Mouse (Mus musculus) CH12.LX (cell line): Measurements from ENCODE around the gene Atad5. TPM values are rescaled to one million over a fixed set of nuclear protein-coding genes. Genes with fewer than 3 reads are reported as not detected.

Experiments used
- DNase-seq: peaks from one replicate; pipeline ENCODE4 v3.0.0-alpha.2; 2013; ENCODE audit errors: extremely low read depth
- H3K27ac ChIP-seq: 2 replicates; pipeline ENCODE4 v1.5.1; 2012; ENCODE audit warnings: low read depth, mild to moderate bottlenecking, control low read depth, moderate library complexity; ENCODE audit not compliant: insufficient read depth
- H3K27me3 ChIP-seq: replicated peaks from 2 replicates; pipeline ENCODE3; 2012; ENCODE audit warnings: inconsistent platforms
- H3K36me3 ChIP-seq, 2 experiments: replicated peaks in 1 of 2; 2 replicates each; pipeline versions ENCODE3 to v1.6.1; 2012; ENCODE audit warnings: inconsistent platforms in 1 of 2, low read length in 1 of 2, mild to moderate bottlenecking in 1 of 2, mixed read lengths in 1 of 2, moderate library complexity in 1 of 2; ENCODE audit not compliant: control insufficient read depth in 1 of 2, insufficient read depth in 1 of 2
- H3K4me1 ChIP-seq, 2 experiments: 2 replicates each; pipeline ENCODE4 v1.6.1; 2012; ENCODE audit warnings: inconsistent platforms in 1 of 2, moderate library complexity in 1 of 2; ENCODE audit not compliant: insufficient read depth in 2 of 2, control insufficient read depth in 1 of 2
- H3K4me2 ChIP-seq: 2 replicates; pipeline ENCODE4 v1.6.1; 2012; ENCODE audit warnings: low read depth, mild to moderate bottlenecking, control low read depth; ENCODE audit not compliant: poor library complexity, insufficient read depth, severe bottlenecking
- H3K4me3 ChIP-seq, 3 experiments: fragments of 150-350 bp in 1 of 3; sonication (generic) in 1 of 3; replicated peaks in 1 of 3; 2 replicates each; pipeline versions ENCODE3 to v1.5.1; 2011 to 2012; ENCODE audit warnings: low read depth in 2 of 3, low read length in 2 of 3, mild to moderate bottlenecking in 2 of 3, moderate library complexity in 2 of 3, control low read depth in 1 of 3, improper control_type of control experiment in 1 of 3, inconsistent platforms in 1 of 3, mixed read lengths in 1 of 3; ENCODE audit not compliant: poor library complexity in 1 of 3
- H3K79me2 ChIP-seq: replicated peaks from 2 replicates; pipeline ENCODE4 v1.6.1; 2012; ENCODE audit warnings: mild to moderate bottlenecking, moderate library complexity; ENCODE audit not compliant: control insufficient read depth, poor library complexity, insufficient read depth, severe bottlenecking; ENCODE audit errors: extremely low read depth
- H3K9ac ChIP-seq: 2 replicates; pipeline ENCODE4 v1.6.1; 2012; ENCODE audit warnings: low read depth, mild to moderate bottlenecking, control low read depth, moderate library complexity; ENCODE audit not compliant: insufficient read depth
- H3K9me3 ChIP-seq: replicated peaks from 2 replicates; pipeline ENCODE3; 2012; ENCODE audit warnings: low read length, inconsistent platforms, mixed read lengths
- BHLHE40 ChIP-seq: IDR thresholded peaks from 2 replicates; pipeline ENCODE4 v1.6.1; 2011; ENCODE audit warnings: mild to moderate bottlenecking, low read depth, low read length, improper control_type of control experiment
- CHD1 ChIP-seq: IDR thresholded peaks from 2 replicates; pipeline ENCODE4 v1.6.1; 2012; ENCODE audit warnings: low read depth, low read length, improper control_type of control experiment, inconsistent platforms
- CTCF ChIP-seq, 2 experiments: IDR thresholded peaks in 1 of 2; conservative IDR thresholded peaks in 1 of 2; 2 replicates each; pipeline ENCODE4 v1.5.1; 2011 to 2012; ENCODE audit warnings: low read depth in 2 of 2, low read length in 2 of 2, improper control_type of control experiment in 1 of 2, inconsistent platforms in 1 of 2, mild to moderate bottlenecking in 1 of 2, moderate library complexity in 1 of 2
- E2F4 ChIP-seq: IDR thresholded peaks from 2 replicates; pipeline ENCODE4 v1.6.1; 2011; ENCODE audit warnings: low read depth, low read length, improper control_type of control experiment; ENCODE audit not compliant: insufficient replicate concordance
- EP300 ChIP-seq: IDR thresholded peaks from 2 replicates; pipeline ENCODE4 v1.6.1; 2011; ENCODE audit warnings: low read length, improper control_type of control experiment
- ETS1 ChIP-seq: conservative IDR thresholded peaks from 2 replicates; pipeline ENCODE4 v1.6.1; 2012; ENCODE audit warnings: low read depth, mild to moderate bottlenecking, inconsistent platforms, low read length, improper control_type of control experiment, moderate library complexity
- GABPA ChIP-seq: IDR thresholded peaks from 2 replicates; pipeline ENCODE4 v1.6.1; 2012; ENCODE audit warnings: low read depth, low read length, improper control_type of control experiment, inconsistent platforms; ENCODE audit not compliant: insufficient replicate concordance
- HCFC1 ChIP-seq: IDR thresholded peaks from 2 replicates; pipeline ENCODE4 v1.6.1; 2012; ENCODE audit warnings: low read depth, mild to moderate bottlenecking, inconsistent platforms, low read length, improper control_type of control experiment
- JUN ChIP-seq: IDR thresholded peaks from 2 replicates; pipeline ENCODE4 v1.6.1; 2011; ENCODE audit warnings: low read depth, mild to moderate bottlenecking, low read length, improper control_type of control experiment, moderate library complexity; ENCODE audit not compliant: insufficient read depth
- KAT2A ChIP-seq: IDR thresholded peaks from 2 replicates; pipeline ENCODE4 v1.6.1; 2012; ENCODE audit warnings: low read length, improper control_type of control experiment, inconsistent platforms; ENCODE audit not compliant: insufficient replicate concordance
- MAFK ChIP-seq: IDR thresholded peaks from 2 replicates; pipeline ENCODE4 v1.6.1; 2011; ENCODE audit warnings: low read length, improper control_type of control experiment; ENCODE audit not compliant: insufficient replicate concordance
- MAX ChIP-seq: IDR thresholded peaks from 2 replicates; pipeline ENCODE4 v1.6.1; 2011; ENCODE audit warnings: low read length, improper control_type of control experiment
- MAZ ChIP-seq: IDR thresholded peaks from 2 replicates; pipeline ENCODE4 v1.6.1; 2012; ENCODE audit warnings: low read depth, mild to moderate bottlenecking, inconsistent platforms, low read length, improper control_type of control experiment, moderate library complexity
- MXI1 ChIP-seq: IDR thresholded peaks from 2 replicates; pipeline ENCODE4 v1.6.1; 2011; ENCODE audit warnings: mild to moderate bottlenecking, low read depth, low read length, improper control_type of control experiment
- NRF1 ChIP-seq: IDR thresholded peaks from 2 replicates; pipeline ENCODE4 v1.6.1; 2014; ENCODE audit warnings: low read depth, mild to moderate bottlenecking, inconsistent platforms, low read length, improper control_type of control experiment, moderate library complexity
- PAX5 ChIP-seq: IDR thresholded peaks from 2 replicates; pipeline ENCODE4 v1.6.1; 2012; ENCODE audit warnings: low read length, inconsistent platforms, mixed read lengths
- POLR2A ChIP-seq: IDR thresholded peaks from 2 replicates; pipeline ENCODE4 v1.6.1; 2011; ENCODE audit warnings: low read depth, mild to moderate bottlenecking, improper control_type of control experiment, low read length
- POLR2AphosphoS2 ChIP-seq: IDR thresholded peaks from 2 replicates; pipeline ENCODE4 v1.6.1; 2011; ENCODE audit warnings: low read depth, low read length, improper control_type of control experiment
- RCOR1 ChIP-seq: conservative IDR thresholded peaks from 2 replicates; pipeline ENCODE4 v1.6.1; 2012; ENCODE audit warnings: low read depth, mild to moderate bottlenecking, inconsistent platforms, low read length, improper control_type of control experiment
- SIN3A ChIP-seq: IDR thresholded peaks from 2 replicates; pipeline ENCODE4 v1.6.1; 2012; ENCODE audit warnings: low read length, improper control_type of control experiment, inconsistent platforms
- ZC3H11A ChIP-seq: IDR thresholded peaks from 2 replicates; pipeline ENCODE4 v1.6.1; 2012; ENCODE audit warnings: low read depth, mild to moderate bottlenecking, inconsistent platforms, low read length, improper control_type of control experiment
- ZKSCAN1 ChIP-seq: IDR thresholded peaks from 2 replicates; pipeline ENCODE4 v1.6.1; 2012; ENCODE audit warnings: low read depth, inconsistent platforms, low read length, improper control_type of control experiment, borderline replicate concordance
- ZMIZ1 ChIP-seq: IDR thresholded peaks from 2 replicates; pipeline ENCODE4 v1.6.1; 2012; ENCODE audit warnings: low read depth, mild to moderate bottlenecking, inconsistent platforms, low read length, improper control_type of control experiment
- ZNF384 ChIP-seq: IDR thresholded peaks from 2 replicates; pipeline ENCODE4 v1.6.1; 2012; ENCODE audit warnings: low read depth, low read length, improper control_type of control experiment, inconsistent platforms
- dilution Hi-C: fragments of 300-500 bp; cut with MboI; formaldehyde crosslinking; loops from 2 replicates; pipeline ENCODE4 v1.14.3; 2020; ENCODE audit warnings: low sequenced_read_pairs; ENCODE audit not compliant: extremely low pct_unique_long_range_greater_than_20kb, extremely low pct_ligation_motif_present
- in situ Hi-C: fragments of 300-500 bp; cut with MboI; formaldehyde crosslinking; loops from 3 replicates; pipeline ENCODE4 v1.14.3; 2019; ENCODE audit warnings: low sequenced_read_pairs, low pct_ligation_motif_present, low pct_unique_long_range_greater_than_20kb, mixed read lengths
- polyA plus RNA-seq: library from polyadenylated mRNA; unstranded; fragments of >175 nt; gene quantifications from 2 replicates; pipeline ENCODE4 v1.2.1, GENCODE M21; 2012; ENCODE audit warnings: low read depth; ENCODE audit not compliant: insufficient read length
- total RNA-seq, 2 experiments: library from RNA; depleted of rRNA; stranded (reverse); fragments of 300-350 nt in 1 of 2; fragments of >200 nt in 1 of 2; gene quantifications; 2 replicates each; pipeline ENCODE4 v1.2.3; 2012 to 2014

Atad5 gene
- total and polyA plus RNA-seq, 3 experiments, result 24.0 to 46.3 (median 35.2) TPM

DNA sequence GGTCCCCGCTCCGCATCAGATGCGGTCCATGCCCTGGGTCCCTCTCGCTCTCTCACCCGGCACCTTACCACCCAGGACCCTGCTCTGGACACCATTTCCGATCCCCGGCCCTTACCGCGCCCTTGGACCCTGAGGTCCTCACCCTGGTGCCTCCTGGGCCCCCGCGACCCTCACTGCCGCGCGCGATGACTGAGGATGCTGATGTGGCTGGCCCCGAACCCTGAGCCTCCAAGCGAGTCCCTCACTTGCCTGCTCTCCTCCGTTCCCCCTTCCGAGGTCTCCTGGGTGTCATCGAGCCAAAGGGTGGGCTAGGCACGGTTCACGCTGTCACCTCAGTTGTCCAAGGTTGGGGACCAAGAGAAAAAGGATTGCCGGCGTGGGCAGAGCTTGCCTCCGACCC, 65.3 kb downstream of the Atad5 start:
- Histone ChIP-seq H3K9ac (no peak overlapping the region), H3K27me3 (no peaks in the 10 kb centered on the region), H3K9me3 (peaks cover 12% of the 10 kb centered on the region), H3K27ac (no peak overlapping the region), H3K36me3 (no peaks in the 10 kb centered on the region), H3K4me2 (no peak overlapping the region), H3K4me3 (no peak overlapping the region), H3K4me1 (peaks cover 6 to 30% of the 10 kb centered on the region in 2 experiments), H3K79me2 (no peaks in the 10 kb centered on the region)
- DNase-seq, result no peak
- TF ChIP-seq CTCF (conservative IDR thresholded peaks at IDR 0.05 in 1 of 2, IDR thresholded peaks at IDR 0.05 in 1 of 2; ENCODE audit: low read depth in 2 of 2, low read length in 2 of 2) (no peak), MXI1 (no peak), JUN (no peak), MAX (no peak)
- in situ Hi-C loops (no loop called here), dilution Hi-C loops (no loop called here)

DNA sequence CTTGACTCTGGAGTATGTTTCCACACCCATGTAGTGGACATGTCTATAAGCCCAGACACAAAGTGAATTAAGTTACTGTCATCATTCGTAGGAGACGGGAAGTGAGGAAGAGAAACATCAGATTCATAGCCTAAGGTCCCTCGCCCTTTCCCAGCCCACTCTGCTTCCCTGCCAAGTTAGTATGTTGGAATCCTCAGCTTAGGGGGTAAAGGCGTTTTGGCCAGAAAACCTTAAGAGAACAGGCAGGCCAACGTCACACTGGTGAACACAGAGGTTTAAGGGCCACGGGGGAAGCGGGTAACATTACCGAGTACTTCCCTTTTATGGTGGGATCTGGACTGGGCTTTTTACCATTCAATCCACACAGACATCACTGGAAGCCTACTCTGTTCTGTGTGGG, 66.3 kb downstream of the Atad5 start:
- no peak for DNase-seq
- in situ Hi-C loops, result no loop called here
- Histone ChIP-seq H3K4me2 (no peak overlapping the region), H3K27ac (no peak overlapping the region), H3K79me2 (no peaks in the 10 kb centered on the region), H3K27me3 (no peaks in the 10 kb centered on the region), H3K9ac (no peak overlapping the region), H3K36me3 (no peaks in the 10 kb centered on the region), H3K9me3 (peaks cover 12% of the 10 kb centered on the region), H3K4me1 (peaks cover 6 to 26% of the 10 kb centered on the region in 2 experiments), H3K4me3 (no peak overlapping the region)
- TF ChIP-seq ETS1, result no peak
- no peak for TF ChIP-seq SIN3A
- TF ChIP-seq PAX5, result no peak
- TF ChIP-seq E2F4, result no peak
- no peak for TF ChIP-seq NRF1
- TF ChIP-seq HCFC1, result no peak
- TF ChIP-seq ZMIZ1, result no peak
- TF ChIP-seq ZC3H11A, result no peak
- TF ChIP-seq MAX, result no peak
- TF ChIP-seq ZNF384, result no peak
- no peak for TF ChIP-seq CHD1
- TF ChIP-seq ZKSCAN1, result no peak
- no peak for TF ChIP-seq BHLHE40
- dilution Hi-C loops, result no loop called here

DNA sequence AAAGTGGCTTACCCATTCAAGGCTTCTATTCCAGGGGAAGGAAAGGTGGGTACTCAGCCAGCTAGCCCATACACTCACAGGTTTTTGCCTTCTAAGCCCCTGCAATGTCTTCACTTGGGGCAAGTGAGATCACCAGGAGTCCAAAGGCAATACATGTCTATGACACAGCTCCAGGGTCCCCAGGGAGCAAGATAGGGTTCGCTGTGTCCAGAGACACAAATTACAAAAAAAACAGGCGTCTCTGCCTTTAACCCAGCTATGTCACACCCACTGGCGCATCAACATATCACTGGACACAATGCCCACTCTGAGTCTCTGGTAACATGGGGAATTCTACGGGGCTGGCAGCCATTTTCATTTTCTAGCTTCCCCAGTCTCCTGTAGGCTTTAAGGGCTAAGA, 66.8 kb downstream of the Atad5 start:
- peaks cover 12% of the 10 kb centered on the region for H3K9me3 ChIP-seq
- peaks cover 6 to 26% of the 10 kb centered on the region in 2 experiments for H3K4me1 ChIP-seq
- no peak overlapping the region for H3K4me3 ChIP-seq
- no peaks in the 10 kb centered on the region for H3K27me3 ChIP-seq
- H3K36me3 ChIP-seq, result no peaks in the 10 kb centered on the region
- dilution Hi-C loops (no loop called here), in situ Hi-C loops (no loop called here)
- H3K9ac ChIP-seq, result no peak overlapping the region
- no peak for TF ChIP-seq MAZ
- no peak for TF ChIP-seq POLR2AphosphoS2
- TF ChIP-seq E2F4, result no peak
- TF ChIP-seq GABPA, result no peak
- TF ChIP-seq BHLHE40, result no peak
- TF ChIP-seq JUN, result no peak
- no peak for TF ChIP-seq MAFK
- TF ChIP-seq POLR2A, result no peak
- TF ChIP-seq RCOR1, result no peak
- TF ChIP-seq CHD1, result no peak
- no peak for TF ChIP-seq ETS1
- no peak for TF ChIP-seq CTCF (conservative IDR thresholded peaks at IDR 0.05 in 1 of 2, IDR thresholded peaks at IDR 0.05 in 1 of 2; ENCODE audit: low read depth in 2 of 2, low read length in 2 of 2)
- no peak for TF ChIP-seq MXI1
- no peak for TF ChIP-seq EP300
- TF ChIP-seq PAX5, result no peak
- no peak for TF ChIP-seq KAT2A
- no peak for TF ChIP-seq ZMIZ1
- no peak overlapping the region for H3K4me2 ChIP-seq
- H3K79me2 ChIP-seq, result no peaks in the 10 kb centered on the region
- DNase-seq, result no peak
- H3K27ac ChIP-seq, result no peak overlapping the region
